Mouse (Mus musculus): ENCODE data around the gene Gm49380. TPM values are rescaled to one million over a fixed set of nuclear protein-coding genes. Genes with fewer than 3 reads are reported as not detected.
A peak's percentile ranks its signal among the peaks of the same experiment; 100 is the strongest.

The Gm49380 gene
- under 1 TPM in 1 of 2 experiments, not detected in 1; 0.51 TPM for total RNA-seq (2021)
- long read RNA-seq, experiment 1, partial matches to known transcripts, result 0 of 4 reads
- long read RNA-seq, experiment 1, other reads (novel, unspliced or antisense), result 4 of 4 reads
- long read RNA-seq, experiment 2, partial matches to known transcripts, result 0 of 1 reads
- long read RNA-seq, experiment 2, other reads (novel, unspliced or antisense), result 1 of 1 reads

DNA sequence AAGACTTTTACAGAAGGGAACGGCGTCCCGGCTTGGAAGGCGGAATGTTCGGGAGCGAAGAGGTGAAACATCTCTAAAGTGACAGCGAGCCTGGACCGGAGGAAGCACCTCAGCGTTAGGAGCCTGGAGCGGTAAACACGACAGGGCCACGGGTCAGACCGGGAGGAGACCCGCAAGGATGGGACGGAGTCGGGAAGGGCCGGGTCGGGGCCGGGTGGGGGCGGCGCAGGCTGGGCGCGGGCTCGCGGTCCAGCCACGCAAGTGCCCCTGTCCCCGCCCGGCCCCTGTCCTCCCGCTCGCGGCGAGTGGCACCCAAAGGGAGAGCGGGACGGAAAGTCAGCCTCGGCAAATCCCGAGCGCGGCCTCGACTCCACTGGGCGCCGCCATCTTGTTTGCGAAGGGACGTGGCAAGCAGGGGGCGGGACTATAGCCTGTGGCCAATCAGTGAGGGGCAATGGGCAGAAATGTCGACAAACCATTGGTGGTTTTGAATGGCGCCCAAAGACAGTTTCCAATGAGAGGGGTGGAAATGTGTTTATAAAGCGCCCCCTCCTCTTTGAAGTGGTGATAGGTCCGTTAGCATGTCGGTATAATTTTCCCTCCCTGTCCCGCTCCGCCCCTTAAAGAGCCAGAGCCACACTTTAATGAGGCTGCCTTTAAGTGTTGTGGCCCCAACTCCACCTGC is at the start of gene Gm49380, which contains the start of gene Rnf26:
TSS of gene Gm49380 (minus strand) at position 396 of the 685 bp plus-strand sequence.
TSS of gene Rnf26 (minus strand) at position 413 of the 685 bp plus-strand sequence.
- DNase-seq, result peak; percentile 96

DNA sequence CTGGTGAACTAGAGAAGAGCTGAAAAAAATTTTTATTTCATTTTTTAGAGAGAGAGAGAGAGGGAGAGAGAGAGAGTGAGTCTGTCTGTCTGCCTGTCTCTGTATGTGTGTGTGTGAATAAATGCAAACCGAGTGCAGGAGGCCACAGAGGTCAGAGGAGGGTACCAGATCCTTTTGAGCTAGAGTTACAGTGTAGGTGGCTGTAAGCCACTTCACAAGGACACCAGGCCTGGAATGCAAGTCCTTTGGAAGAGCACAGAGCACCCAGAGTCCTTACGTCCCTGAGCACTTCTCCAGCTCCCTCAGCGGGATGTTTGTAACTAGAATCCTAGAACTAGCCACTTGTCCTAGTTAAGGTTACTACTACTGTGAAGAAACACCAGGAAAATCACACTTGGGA is 46.6 kb upstream of the Gm49380 start:
- DNase-seq, result no peak

DNA sequence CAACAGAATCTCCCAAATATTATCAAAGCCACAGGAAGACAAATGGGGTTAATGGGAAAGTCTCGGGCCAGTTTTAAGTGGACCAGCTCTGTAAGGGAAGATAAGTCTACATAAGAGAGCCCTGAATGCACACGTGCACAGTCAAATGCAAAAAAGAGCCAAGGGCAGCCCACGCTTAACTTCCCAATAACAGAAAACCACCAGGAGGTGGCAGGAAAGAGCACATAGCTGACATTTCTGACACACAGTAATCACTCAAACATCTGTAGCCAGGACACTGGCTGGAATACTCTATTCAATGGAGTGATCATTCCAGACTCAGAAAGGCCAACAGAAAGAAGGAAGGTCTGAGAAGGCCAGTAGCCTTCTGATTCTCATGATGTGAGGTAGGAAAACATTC is 34.0 kb upstream of the Gm49380 start:
- DNase-seq, result peak; percentile 45

DNA sequence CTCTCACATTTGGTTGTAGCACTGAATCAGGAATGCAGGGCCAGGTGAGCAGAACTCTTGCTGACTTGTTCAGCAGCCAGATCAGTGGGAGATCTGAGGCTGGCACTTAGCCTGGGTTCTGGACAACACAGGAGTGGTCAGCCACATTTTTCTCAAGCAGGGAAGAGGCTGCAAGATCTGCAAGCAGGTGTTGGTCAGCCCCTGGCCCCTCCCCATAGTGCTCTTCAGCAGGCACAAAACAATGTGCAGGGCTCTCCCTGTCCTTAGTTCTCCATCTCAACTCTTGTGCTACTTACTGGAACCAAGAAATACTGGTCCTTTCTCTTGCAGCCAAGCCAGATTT is 31.4 kb upstream of the Gm49380 start:
- DNase-seq, result no peak

DNA sequence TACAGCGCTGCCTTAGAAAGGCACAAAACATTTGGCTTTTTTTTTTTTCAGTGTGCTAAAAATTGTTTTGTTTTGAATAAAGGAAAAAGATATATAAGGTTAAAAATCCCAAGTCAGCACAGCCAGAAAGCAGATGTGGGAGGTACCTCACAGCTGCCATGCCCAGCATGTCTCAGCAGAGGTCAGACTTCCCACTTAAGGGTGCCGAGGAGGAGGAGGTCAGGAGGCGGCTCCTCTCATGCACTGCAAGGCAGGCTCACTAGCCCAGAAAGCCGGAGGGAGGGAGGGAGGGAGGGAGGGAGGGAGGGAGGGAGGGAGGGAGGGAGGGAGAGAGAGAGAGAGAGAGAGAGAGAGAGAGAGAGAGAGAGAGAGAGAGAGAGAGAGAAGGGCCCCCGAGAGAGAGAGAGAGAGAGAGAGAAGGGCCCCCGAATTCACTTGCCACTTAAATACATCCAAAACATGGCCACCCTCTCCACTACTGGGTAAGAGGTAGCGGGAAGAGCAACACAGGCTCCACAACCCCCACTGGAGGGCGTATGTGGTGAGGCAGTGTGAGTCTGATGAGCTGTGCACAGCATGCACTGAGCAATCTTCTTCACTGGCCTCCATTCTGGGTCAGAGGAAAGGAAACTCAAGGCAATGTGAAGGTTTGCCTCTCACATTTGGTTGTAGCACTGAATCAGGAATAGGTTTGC is 30.9 kb upstream of the Gm49380 start:
- peak; percentile 53 for DNase-seq

DNA sequence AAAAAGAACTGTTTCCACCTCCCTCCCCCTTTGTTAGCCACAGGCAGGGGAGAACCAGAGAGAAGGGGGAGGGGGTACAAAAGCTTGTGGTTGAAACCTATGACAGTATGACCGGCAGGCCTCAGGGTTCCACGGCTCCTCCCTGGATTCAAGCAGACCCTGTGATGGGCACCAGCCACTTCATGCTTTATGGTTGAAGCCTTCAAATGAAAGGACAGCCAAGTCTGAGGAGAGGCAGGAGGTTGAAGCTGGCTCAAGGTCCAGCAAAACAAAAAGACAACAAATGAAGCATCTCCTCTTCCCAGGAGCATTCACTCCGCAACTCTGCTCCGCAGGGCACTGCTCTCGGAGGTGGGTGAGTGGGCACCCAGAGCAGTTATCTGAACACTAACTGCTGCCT is 30.1 kb upstream of the Gm49380 start:
- no peak for DNase-seq

DNA sequence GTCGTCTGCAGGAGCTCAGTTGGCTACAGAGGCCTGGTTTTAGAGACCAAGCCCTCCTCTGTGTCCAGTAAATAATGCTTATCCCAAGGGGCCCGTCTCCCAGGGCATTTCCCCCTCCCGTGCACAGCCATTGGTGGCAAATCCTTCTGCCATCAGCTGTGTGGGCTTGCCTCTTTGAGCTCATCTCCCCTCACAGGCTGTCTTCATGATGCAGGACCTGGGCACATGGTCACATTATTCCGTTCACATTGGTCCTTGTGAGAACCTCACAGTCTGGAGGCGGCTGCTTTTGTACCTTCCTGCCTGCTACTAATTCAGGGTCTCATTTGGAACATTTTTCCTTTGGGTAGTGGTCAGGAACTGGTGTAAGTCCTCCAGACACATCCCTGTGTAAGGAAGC is 28.7 kb upstream of the Gm49380 start:
- no peak for DNase-seq

DNA sequence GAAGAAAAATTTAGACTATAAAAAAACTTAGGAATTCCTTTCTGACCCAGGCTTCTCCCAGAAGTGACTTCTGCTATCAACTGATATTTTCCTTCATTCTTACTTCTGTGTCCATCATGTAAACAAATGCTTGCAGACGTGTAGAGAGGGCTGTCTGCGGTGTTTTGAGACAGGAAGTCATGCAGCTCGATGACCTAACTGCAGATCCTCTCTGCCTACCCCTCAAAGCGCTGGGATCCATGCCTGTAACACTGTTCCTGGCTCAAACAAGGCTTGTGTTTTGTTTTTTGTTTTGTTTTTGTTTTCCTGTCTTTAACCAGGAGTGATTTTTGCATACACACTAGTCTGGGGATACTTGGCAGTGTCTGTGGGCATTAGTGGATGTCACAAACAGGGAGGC is 24.5 kb upstream of the Gm49380 start:
- DNase-seq, result no peak

DNA sequence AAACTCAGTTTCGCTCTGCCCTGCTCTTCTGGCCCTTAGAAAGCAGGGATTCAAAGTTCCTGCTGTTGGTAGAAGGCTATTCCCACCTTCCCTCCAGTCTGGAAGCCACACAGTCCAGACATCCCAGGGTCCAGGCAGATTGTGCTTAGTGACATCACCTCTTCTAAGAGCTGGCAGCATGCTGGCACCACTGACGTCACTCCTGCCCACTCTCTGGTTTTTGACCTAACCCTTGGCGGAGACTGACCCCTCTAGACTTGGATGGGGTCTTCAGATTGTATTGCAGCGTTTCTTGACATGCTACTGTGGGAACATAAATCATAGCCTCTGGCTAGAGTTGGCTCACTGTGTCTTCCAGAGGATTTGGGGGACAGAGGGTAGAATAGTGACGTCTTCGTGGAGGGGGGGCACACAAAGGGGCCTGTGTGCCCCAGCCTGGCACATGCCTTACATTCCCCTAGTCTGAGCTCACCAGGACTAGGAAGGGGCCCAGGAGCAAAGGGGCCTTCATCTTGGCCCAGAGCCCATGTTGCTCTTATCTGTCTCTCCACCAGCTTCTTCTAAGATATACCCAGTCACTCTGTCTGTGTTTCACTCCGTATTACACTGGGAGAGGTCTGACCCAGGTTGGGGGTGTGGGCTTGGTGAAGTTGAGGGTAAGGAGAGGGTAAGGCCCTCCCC is 22.6 kb upstream of the Gm49380 start:
- DNase-seq, result no peak

DNA sequence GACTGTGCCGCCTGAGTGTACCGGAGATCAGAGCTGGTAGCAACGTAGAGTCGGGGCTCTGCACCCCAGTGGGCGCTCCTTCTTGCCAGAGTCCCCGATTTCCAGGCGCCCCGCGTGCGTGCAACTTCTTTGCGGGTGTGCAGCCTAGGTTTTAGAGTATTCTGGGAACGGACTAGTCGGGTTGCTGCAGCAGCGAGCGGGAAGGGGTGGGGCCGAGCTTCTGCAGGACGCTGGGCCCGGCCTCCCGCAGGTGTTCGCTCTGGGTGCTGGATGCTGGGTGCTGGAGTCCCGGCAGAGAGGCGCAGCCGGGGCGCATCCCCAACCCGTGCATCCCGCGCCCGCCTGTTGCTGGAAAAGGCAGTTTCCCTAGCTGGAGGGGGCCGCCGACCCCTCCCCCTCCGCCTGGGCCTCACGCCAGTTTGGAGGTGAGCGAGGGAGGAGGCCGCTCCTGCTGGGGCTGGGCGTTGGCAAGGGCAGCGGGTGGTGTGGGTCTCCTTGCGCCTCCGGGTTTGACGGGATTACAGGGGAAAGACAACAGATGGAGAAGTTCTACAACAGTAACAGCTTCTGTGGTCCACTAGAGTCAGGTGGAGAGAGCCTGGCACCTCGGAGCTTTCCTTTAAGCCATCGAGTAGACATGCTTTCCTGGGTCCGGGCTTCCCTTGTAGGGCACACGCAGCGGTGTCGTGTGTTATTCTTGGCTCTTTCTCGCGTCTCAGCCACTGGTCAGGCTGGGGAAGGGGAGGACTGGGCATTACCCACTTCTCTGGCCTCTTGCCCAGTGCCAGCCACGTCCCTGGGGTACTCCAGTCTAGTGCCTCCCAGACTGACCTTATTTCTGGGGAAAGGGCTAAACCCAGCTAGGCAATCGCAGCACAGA is 21.8 kb upstream of the Gm49380 start:
- peak; percentile 83 for DNase-seq

DNA sequence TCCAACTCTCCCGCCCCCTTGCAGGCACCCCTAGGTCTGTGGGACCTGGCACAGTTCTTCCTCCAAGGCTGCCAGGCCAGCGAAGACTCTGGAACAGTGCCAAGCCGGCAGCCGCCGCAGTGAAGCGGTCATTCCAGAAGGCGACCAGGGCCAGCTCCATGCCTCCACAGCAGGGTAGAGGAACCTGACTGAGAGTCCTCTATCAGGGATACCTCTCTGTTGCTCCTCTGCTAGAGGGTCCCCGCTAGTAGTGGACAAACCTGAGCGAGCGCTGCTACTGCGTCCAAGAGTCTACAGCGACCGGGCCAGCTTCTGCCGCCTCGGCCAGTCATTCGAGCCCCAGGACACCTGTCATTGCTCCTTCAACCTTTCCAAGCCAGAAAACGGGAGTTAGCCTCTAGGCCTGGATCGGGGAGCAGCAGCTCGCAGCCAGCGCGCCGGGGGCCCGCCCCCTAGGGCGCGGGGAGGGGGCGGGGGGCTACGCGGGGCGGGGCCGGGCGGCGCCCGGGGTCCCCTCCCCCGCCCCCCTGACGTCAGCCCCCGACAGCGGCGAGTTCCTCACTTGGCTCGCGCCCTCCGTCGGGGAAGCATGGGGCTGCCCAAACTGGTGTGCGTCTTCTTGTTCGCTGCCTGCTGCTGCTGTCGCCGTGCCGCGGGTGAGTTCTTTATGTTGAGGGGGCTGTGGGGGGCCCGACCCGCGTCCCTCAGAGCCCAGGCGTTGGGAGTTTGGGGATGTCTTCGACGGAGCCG is 21.0 kb upstream of the Gm49380 start, which contains the start of gene Mcam:
TSS of gene Mcam (plus strand) at position 369 of the 750 bp plus-strand sequence.
- peak; percentile 88 for DNase-seq

DNA sequence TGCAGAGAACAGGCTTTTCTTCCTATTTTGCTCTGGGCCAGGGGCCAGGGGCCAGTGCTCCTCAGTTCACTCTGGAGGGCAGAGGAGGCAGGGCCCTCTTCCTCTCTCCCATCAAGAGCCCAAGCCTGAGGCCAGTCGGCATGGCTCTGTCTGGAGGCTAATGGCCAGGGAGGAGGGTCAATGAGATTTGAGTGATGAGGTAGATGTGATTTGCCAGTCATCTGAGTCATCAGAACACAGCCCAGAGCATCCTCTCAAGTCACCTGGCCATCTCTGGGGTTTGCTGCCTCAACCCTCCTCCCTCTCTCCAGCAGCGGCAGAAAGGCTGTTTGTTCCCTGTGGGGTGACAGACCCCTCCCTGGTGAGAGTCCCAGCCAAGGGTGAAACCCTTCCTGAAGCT is 20.0 kb upstream of the Gm49380 start:
- no peak for DNase-seq

DNA sequence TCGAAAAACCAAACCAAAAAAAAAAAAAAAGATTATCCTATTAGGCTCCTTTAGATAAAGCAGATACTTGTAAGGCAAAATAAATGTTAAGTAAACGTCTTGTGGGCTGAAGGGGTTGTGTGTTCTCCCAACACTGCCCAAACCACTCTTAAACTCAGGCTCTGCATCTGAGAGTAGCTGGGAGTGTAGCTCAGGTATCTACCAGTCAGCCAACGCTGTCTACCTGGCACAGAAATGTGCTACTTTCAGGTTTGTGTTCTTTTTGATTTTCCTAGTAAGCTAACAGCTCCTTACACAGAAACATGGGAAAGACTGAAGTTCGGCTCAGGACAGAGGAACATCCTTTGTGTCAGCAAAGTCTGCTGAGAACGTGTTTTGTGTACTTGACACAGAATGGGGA is 18.9 kb upstream of the Gm49380 start:
- DNase-seq, result no peak

DNA sequence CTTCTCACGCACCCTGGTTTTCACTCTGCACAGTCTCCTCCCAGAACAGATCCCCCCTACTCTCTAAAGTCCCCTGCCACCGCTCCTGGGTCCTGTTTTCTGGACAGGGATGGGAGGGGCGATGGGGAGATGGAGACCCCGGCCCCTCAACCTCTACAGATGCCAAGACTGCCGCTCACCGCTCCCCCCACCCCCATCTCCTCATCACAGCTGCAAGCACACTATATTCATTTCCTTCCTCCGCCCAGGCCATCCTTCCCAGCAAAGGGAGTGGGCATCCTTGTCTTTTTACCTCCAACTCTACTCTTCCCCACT is 17.9 kb upstream of the Gm49380 start:
- DNase-seq, result no peak

DNA sequence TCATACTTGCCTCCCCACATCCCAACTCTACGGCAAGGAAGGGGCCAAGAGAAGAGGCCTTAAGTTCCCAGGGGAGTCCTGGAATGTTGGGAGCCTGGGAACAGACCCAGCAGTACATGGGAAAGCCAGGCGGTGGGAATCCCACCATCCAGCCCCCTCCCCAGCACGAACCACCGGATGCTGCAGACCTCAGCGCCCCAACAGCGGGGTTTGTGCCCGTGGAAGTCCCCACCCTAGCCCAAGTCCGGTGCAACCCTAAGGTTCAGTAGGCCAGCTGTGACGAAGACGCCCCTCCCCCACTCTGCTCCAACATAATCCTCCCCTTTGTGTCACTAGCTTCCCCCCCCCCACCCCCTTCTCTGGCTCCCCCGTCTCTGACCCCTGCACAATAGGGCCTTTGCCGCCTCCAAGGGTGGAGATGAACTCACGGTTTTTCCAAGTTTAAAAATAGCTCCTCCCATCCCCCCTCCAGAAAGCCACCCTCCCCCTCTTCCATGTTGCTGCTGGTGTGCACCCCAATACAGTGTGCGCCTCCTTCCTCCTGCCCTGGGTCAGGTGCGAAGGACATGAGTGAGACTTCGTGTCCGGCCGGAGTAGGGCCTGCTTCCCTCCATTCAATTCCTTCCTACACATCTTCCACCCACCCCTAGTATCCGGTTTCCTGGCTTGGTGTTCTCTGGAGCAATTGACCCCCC is 17.4 kb upstream of the Gm49380 start:
- DNase-seq, result peak; percentile 56

DNA sequence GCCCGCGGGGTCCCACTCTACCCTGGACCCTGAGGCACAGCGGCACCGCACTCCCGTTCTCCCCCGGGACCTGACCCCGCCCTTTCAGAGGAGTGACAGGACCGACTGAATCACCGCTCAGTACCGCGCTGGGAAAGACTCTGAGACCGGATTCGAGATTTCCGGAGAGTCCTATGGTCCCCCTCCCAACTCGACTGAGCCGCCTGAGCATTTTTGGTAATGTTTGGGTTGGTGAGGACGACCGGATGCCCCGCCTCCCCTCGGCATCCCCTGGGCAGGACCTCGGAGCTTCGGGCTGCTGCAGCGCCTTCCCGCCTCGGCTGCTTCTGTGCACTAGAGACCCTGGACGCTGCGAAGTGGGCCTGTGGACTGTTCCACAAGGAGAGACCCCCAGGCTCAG is 16.7 kb upstream of the Gm49380 start:
- peak; percentile 77 for DNase-seq

DNA sequence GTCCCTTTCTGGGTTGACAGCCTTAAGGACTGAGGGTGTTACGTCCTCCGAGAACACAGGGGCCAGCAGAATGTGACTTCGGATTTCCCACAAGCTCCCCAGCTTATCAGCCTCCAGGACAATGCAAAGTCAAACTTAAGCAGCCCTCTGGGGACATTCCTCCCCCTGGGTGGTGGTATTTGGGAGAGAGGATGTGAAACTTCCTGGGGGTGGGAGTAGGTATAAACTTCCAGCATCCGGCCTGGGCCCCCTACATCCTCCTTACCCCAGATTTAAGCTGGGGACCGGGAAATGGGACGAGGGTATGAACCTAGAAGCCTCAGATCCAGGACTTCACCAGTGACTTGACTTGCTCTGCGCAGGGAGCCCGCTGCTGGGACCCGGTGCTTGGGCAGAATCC is 16.3 kb upstream of the Gm49380 start:
- no peak for DNase-seq

DNA sequence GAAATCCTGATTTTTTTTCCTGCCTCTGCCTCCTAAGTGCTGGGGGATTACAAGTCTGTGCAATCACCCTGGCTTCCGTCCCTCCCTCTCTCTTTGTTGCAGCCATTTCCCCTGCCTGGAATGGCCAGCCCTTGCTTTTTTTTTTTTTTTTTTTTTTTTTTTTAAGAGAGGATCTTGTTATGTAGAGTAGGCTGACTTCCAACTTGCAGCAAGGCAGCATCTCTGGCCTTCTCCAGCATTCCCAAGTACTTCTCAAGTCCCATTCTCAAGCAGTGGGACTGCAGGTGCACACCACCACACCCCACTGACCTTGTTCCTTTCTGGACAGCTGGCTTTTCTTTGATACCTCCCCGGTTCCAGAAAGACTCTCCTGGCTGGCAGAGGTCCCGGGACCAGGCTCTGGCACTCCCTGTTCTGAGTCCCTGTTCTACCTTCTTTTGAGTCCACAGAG is 14.1 kb upstream of the Gm49380 start:
- DNase-seq, result peak; percentile 45

DNA sequence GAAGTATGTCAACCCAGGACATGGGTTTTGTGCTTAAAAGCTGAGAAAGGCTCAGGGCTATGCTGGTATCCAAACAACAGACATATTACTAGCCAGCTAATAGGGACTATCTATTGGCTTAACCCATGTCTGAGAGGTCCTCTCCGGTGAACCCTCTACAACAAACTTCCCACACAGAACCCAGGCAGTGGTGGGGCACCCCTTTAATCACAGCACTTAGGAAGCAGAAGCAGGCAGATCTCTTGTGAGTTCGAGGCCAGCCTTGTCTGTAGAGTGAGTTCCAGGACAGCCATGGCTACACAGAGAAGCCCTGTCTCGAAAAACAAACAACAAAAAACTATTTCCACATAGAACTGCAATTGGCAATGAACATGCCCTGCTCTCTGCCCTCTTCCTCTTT is 13.4 kb upstream of the Gm49380 start:
- no peak for DNase-seq

DNA sequence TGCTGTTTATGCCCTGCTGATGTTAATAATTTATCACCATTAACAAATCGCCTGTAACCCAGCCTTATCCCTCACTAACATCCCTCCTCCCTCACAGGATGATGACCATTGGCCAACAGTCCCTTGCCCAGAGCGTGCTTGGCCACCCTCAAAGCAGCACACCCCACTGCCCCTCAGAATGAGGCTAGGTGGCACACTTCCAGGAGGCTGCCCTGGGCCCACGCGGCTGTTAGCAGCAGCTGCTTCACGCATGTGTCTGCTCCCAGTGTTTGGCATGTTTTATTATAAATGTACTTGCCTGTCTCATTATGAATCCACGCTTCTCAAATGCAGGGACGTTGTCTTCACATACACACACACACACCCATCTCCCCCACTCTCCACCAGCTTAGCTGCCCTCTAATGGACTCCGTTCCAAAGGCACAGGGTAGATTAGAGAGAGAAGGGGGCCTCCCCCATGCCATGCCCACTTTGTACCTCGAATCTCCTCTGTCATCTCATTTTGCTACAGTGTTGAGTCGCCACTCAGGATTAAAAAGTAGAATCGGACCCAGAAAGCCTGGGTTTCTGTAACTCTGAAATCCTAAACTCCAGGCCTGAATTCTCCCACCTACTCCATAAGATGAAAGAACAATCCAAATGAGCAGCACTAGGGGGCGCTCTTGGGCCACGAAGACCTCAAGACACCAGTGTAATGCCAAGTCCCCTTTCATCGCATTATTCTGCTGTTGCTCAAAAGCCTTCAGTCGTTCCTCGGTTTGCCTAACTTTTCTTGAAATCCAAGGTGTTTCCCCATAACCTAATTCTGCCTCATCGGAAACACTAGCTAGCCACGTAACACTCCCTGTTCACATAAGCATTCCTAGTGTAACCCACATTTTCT is 12.5 kb upstream of the Gm49380 start:
- peak; percentile 90 for DNase-seq

All from adrenal gland, postnatal 10 days (tissue).